Mouse (Mus musculus): ENCODE measurements at regions not wholly inside any gene's neighbourhood (a gene's known extent, or its start where the extent isn't known, plus 50 kb on each side); places are given as distances from the start of the nearest gene placed in this dataset.

DNA sequence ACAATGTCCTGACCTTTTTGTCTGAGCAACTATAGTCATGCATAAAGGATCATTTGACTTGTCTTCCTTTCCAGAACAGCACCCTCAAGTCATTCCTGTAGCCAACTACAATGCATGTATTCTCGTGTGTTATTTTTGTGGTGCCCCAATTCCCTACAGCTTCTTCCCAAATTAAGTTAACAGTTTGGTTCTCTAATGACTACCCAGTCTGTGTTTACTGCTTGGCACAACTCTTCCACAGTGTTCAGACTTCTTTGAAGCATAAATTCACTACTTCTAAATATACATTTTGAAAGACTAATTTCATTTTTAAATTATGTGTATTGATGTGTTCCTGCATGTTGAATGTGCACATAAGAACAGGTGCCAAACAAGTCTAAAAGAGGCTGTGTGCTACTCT lies 2667.1 kb downstream of the 9330182O14Rik start:
- TF ChIP-seq CTCF (IDR thresholded peaks at IDR 0.05; ENCODE audit: borderline replicate concordance, control insufficient read depth, extremely low read depth, insufficient read depth, low read length, poor library complexity) (no peak), POLR2A (IDR thresholded peaks at IDR 0.05; ENCODE audit: control insufficient read depth, extremely low read depth, insufficient read depth, low read length, poor library complexity) (no peak)
